Mouse (Mus musculus) B cell, adult (primary cell): ENCODE data around the gene Ntn1. TPM values are rescaled to one million over a fixed set of nuclear protein-coding genes. Genes with fewer than 3 reads are reported as not detected.

Source experiments
- total RNA-seq: library from RNA; stranded (reverse); gene quantifications from 4 replicates; pipeline ENCODE4 v1.2.4, GENCODE M21; 2023; ENCODE audit not compliant: inconsistent age

Ntn1 gene
- total RNA-seq: 0.10 to 0.21 TPM in 2 of 4 replicates, not detected in the others

GRCm38 (mm10) chr11:68400727-68401219 is at the start of gene Ntn1:
TSS of gene Ntn1 (minus strand) at chr11:68400823.

GRCm38 (mm10) chr11:68431699-68432360 is 31.2 kb upstream of the Ntn1 start, which contains the start of gene Pik3r5:
TSS of gene Pik3r5 (plus strand) at chr11:68432121.

Other genes starting within 250 kb of the Ntn1 start
- gene Pik3r5, start 31.3 kb upstream of the Ntn1 start, total RNA-seq: 29.7 to 34.0 TPM (median 31.5 TPM) in 4 replicates
- gene Pik3r6, start 102.2 kb upstream of the Ntn1 start, total RNA-seq: 0.36 to 0.54 TPM (median 0.42 TPM) in 3 of 4 replicates, not detected in the other
- gene Mfsd6l, start 155.4 kb upstream of the Ntn1 start, total RNA-seq: not detected in 4 replicates
- not detected in 4 replicates for gene Ccdc42, start 186.2 kb upstream of the Ntn1 start, total RNA-seq